Mouse (Mus musculus) neural tube, embryonic 14.5 days (tissue): ENCODE results near the gene Ern1. TPM values are rescaled to one million over a fixed set of nuclear protein-coding genes. Genes with fewer than 3 reads are reported as not detected.

Experiments
- ATAC-seq: fragments of 200-750 bp; cut with Nextera tagmentation; 2 replicates; pipeline ENCODE4 v1.8.0; 2017; ENCODE audit warnings: low read depth, mild to moderate bottlenecking, moderate TSS enrichment, moderate library complexity
- H3K27ac ChIP-seq: fragments of 300-500 bp; sonication (generic); 2 replicates; pipeline ENCODE4 v1.5.1; 2014; ENCODE audit warnings: low read depth, mild to moderate bottlenecking, control low read depth, low read length, moderate library complexity, mixed read lengths
- H3K27me3 ChIP-seq: fragments of 300-500 bp; sonication (generic); 2 replicates; pipeline ENCODE4 v1.6.1; 2014; ENCODE audit warnings: low read length; ENCODE audit not compliant: control insufficient read depth, insufficient read depth
- H3K36me3 ChIP-seq: fragments of 300-500 bp; sonication (generic); 2 replicates; pipeline ENCODE4 v1.6.1; 2014; ENCODE audit warnings: low read length, mixed read lengths; ENCODE audit not compliant: control insufficient read depth, insufficient read depth
- H3K4me1 ChIP-seq: fragments of 300-500 bp; sonication (generic); 2 replicates; pipeline ENCODE4 v1.6.1; 2014; ENCODE audit warnings: low read length; ENCODE audit not compliant: control insufficient read depth, insufficient read depth
- H3K4me2 ChIP-seq: fragments of 300-500 bp; sonication (generic); 2 replicates; pipeline ENCODE4 v1.6.1; 2014; ENCODE audit warnings: mild to moderate bottlenecking, low read depth, low read length, control low read depth
- H3K4me3 ChIP-seq: fragments of 300-500 bp; sonication (generic); 2 replicates; pipeline ENCODE4 v1.5.1; 2014; ENCODE audit warnings: low read depth, low read length, control low read depth, mixed read lengths
- H3K9ac ChIP-seq: fragments of 300-500 bp; sonication (generic); replicated peaks from 2 replicates; pipeline ENCODE4 v1.6.1; 2014; ENCODE audit warnings: low read depth, mild to moderate bottlenecking, control low read depth, low read length, mixed read lengths
- H3K9me3 ChIP-seq: fragments of 300-500 bp; sonication (generic); 2 replicates; pipeline ENCODE4 v1.6.1; 2016; ENCODE audit warnings: low read length; ENCODE audit not compliant: control insufficient read depth
- WGBS: fragments of 180-500 bp; shearing (Covaris S2); extraction: QIAGEN DNeasy Blood & Tissue Kit; methylation state at CpG from one replicate; pipeline ENCODE4 v1.1.7; 2014; 5-methylcytosine and 5-hydroxymethylcytosine counted together
- polyA plus RNA-seq: library from polyadenylated mRNA; unstranded; fragments of >200 nt; fragmentation: Nextera tagmentation; extraction: Ambion mirVana; gene quantifications from 2 replicates; pipeline ENCODE4 v1.2.1, GENCODE M21; 2014

The Ern1 gene
- polyA plus RNA-seq, 1 experiment from 2014 or later, result 7.6 TPM

- H3K4me2 ChIP-seq, result no peak overlapping the region
- H3K4me1 ChIP-seq, result no peaks in the 10 kb centered on the region
- no peak overlapping the region for H3K27ac ChIP-seq
- no peaks in the 10 kb centered on the region for H3K27me3 ChIP-seq
- 60% methylated on average over 6 of the region's 6 CpGs for WGBS
- no peaks in the 10 kb centered on the region for H3K9me3 ChIP-seq
- no peaks in the 10 kb centered on the region for H3K36me3 ChIP-seq
- H3K9ac ChIP-seq, result no peak overlapping the region
- ATAC-seq, result no peak
- no peak overlapping the region for H3K4me3 ChIP-seq
Measured at GRCm38 (mm10) chr11:106344910-106345309, 142.7 kb downstream of the Ern1 start.

Other genes starting within 250 kb of the Ern1 start
- 29.6 and 36.3 TPM in 2 replicates for gene Ftsj3, start 231.8 kb downstream of the Ern1 start, polyA plus RNA-seq
- 300 and 322 TPM in 2 replicates for gene Psmc5, start 231.7 kb downstream of the Ern1 start, polyA plus RNA-seq
- 10.3 and 21.4 TPM in 2 replicates for gene Smarcd2, start 214.9 kb downstream of the Ern1 start, polyA plus RNA-seq
- gene Tcam1, start 211.2 kb downstream of the Ern1 start, polyA plus RNA-seq, result 0.27 TPM in 1 of 2 replicates, not detected in the other
- not detected in 2 replicates for gene Gh, start 186.0 kb downstream of the Ern1 start, polyA plus RNA-seq
- gene Cd79b, start 173.1 kb downstream of the Ern1 start, polyA plus RNA-seq, result 0.68 and 0.89 TPM in 2 replicates
- 0.06 TPM in 1 of 2 replicates, not detected in the other for gene Scn4a, start 134.6 kb downstream of the Ern1 start, polyA plus RNA-seq
- not detected in 2 replicates for gene Prr29, start 122.4 kb downstream of the Ern1 start, polyA plus RNA-seq
- gene Icam2, start 99.8 kb downstream of the Ern1 start, polyA plus RNA-seq, result 5.1 and 14.2 TPM in 2 replicates
- gene Tex2, start 125.6 kb upstream of the Ern1 start, polyA plus RNA-seq, result 37.7 and 39.5 TPM in 2 replicates